Mouse (Mus musculus) brain, embryonic 14.5 days (tissue): ENCODE results near the gene Cntn5.

Experiments
- CTCF ChIP-seq: fragments of 200-500 bp; IDR thresholded peaks from 2 replicates; pipeline ENCODE4 v1.5.1; 2012; ENCODE audit warnings: inconsistent platforms, mild to moderate bottlenecking, moderate library complexity, borderline replicate concordance; ENCODE audit not compliant: insufficient read depth, insufficient read length; ENCODE audit errors: extremely low read depth
- POLR2A ChIP-seq: fragments of 200-500 bp; IDR thresholded peaks from 2 replicates; pipeline ENCODE4 v1.6.1; 2012; ENCODE audit warnings: mild to moderate bottlenecking, inconsistent platforms, borderline replicate concordance; ENCODE audit not compliant: poor library complexity, insufficient read depth, insufficient read length, severe bottlenecking; ENCODE audit errors: extremely low read depth

DNA sequence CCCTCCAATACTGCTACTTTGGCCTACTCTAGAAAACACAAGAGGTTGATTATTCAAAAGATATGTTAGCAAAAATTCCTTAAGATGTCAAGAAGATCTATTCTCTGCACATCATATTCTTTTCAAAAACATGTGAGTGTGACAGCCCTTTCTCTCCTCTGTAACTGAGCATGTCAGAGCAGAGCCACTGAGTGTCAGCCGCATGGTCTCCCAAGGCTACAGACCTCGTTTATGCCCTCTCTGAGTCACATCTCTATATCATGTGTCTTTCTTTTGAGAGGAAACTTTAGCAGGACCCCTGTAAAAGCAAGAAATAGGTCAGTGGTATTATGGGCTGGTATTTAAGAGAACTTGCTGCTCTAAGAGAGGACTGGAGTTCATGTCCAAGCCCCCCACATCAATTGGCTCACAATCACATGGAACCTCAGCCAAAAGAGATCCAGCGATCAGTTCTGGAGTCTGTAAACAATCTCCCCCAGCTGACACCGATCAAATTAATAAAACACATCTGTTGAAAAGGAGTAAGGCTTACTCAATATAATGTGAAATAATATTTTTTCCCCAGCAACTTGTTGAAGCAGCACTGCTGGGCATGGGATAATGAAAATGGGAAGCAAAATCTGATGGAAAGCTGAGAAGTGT lies 433.0 kb downstream of the Cntn5 start:
- no peak for TF ChIP-seq POLR2A
- no peak for TF ChIP-seq CTCF
